Comparison of ENCODE assay signal across 8 mouse cellular contexts in the genomic region with DNA sequence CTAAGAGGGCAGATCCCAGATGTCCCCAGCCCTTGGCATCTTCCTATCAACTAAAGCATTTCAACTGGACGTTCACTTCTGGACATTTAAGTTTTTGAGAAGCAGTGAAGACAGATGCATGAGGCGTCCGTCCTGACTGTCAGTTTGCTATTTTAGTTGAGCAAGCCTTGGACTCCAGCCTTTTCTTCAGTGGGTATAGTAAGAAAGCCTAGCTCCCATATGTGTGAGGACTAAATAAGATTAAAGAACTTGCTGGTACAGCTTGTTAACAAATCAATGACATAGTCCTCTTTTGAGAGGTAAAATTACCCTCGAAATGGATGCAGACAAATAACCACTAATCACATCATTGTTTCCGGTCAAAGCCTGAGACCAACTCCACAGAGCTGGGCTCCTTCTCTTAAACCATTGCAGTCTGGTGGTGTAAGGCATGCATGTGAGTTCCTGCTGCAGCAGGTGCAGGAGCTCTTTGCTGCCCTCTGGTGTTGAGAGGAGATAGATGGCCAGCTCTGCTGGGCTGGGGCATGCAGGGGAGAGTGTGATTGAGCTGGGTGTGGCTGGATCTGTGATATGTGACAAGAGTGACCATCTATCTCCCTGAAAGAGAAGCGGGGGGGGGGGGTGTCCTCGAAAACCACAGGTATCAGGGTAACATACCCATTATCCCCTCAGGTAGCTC. TPM values are rescaled to one million over a fixed set of nuclear protein-coding genes. Genes with fewer than 3 reads are reported as not detected.
DNase-seq lines count a peak whose midpoint lies in the region; ATAC-seq lines count a peak whose summit lies in the region.

No protein-coding gene starts in this region.

- peak; percentile 25 to 59 for DNase-seq in cerebellum, postnatal 4 days (ENCODE audit: low spot score in 2 of 2)
- peak; percentile 62 for DNase-seq in gastrocnemius, postnatal 10 days
- DNase-seq in hindlimb bud, embryonic 11.5 days (ENCODE audit: extremely low spot score, low read depth, low spot score), result peak; percentile 58
- peak; percentile 24 to 28 for DNase-seq in left cerebral cortex, adult 8-10 months (ENCODE audit: low spot score in 2 of 2)
- peak; percentile 52 for DNase-seq in right cerebral cortex, postnatal 14 days
- DNase-seq in urinary bladder, postnatal 36 days (ENCODE audit: low spot score in 2 of 2), result peak; percentile 47 to 57

- peak; percentile 98 for ATAC-seq in activated CD4-positive, CD25-positive, alpha-beta regulatory T cell, adult 4 months
- ATAC-seq in megakaryocyte progenitor cell, adult 5-6 weeks (replicated peaks; ENCODE audit: poor library complexity), result peak; percentile 100

RNA-seq across cellular contexts. Expression of gene Prcp, which starts 29.2 kb away (rescaled TPM):
- polyA plus RNA-seq in activated CD4-positive, CD25-positive, alpha-beta regulatory T cell, adult 4 months (2017; shearing (Covaris generic)), result 10 to 100 TPM; 16.3 to 22.9 TPM
- 10 to 100 TPM; 22.4 to 30.9 TPM for total RNA-seq in gastrocnemius, postnatal 10 days (2021)
- total RNA-seq in left cerebral cortex, adult 8-10 months (2022), result 10 to 100 TPM; 11.3 to 15.8 (median 14.7) TPM
- 111 and 115 TPM in 2 replicates for total RNA-seq in megakaryocyte progenitor cell, adult 5-6 weeks (2015)
- total RNA-seq in megakaryocyte progenitor cell, adult 5-6 weeks (2017), result 30.8 and 33.2 TPM in 2 replicates

RNA-seq across cellular contexts. Expression of gene Ddias, which starts 29.5 kb away (rescaled TPM):
- 1 to 10 TPM; 3.1 to 4.2 TPM for polyA plus RNA-seq in activated CD4-positive, CD25-positive, alpha-beta regulatory T cell, adult 4 months (2017; shearing (Covaris generic))
- total RNA-seq in gastrocnemius, postnatal 10 days (2021), result 1 to 10 TPM in 1 of 2 experiments, under 1 TPM in 1; 0.82 to 1.4 TPM
- under 1 TPM; 0.53 to 0.95 (median 0.74) TPM for total RNA-seq in left cerebral cortex, adult 8-10 months (2022)
- total RNA-seq in megakaryocyte progenitor cell, adult 5-6 weeks (2015), result 22.5 and 25.0 TPM in 2 replicates
- 12.8 and 14.9 TPM in 2 replicates for total RNA-seq in megakaryocyte progenitor cell, adult 5-6 weeks (2017)

Comparison
In these comparisons a context has a peak if more than half of its experiments do, and no peak if none do; other contexts are left out.
1. Peak in every context shown above with its lines: DNase-seq and ATAC-seq.
2. RNA of gene Ddias, which starts 29.5 kb away (total RNA-seq): 12.8 to 25.0 TPM in megakaryocyte progenitor cell, adult 5-6 weeks; 0.82 to 1.4 TPM in gastrocnemius, postnatal 10 days and 0.53 to 0.95 TPM in left cerebral cortex, adult 8-10 months; every median in the first group is over 4 times any median in the second.